Comparison of ENCODE assay signal across 8 mouse cellular contexts in the genomic region with DNA sequence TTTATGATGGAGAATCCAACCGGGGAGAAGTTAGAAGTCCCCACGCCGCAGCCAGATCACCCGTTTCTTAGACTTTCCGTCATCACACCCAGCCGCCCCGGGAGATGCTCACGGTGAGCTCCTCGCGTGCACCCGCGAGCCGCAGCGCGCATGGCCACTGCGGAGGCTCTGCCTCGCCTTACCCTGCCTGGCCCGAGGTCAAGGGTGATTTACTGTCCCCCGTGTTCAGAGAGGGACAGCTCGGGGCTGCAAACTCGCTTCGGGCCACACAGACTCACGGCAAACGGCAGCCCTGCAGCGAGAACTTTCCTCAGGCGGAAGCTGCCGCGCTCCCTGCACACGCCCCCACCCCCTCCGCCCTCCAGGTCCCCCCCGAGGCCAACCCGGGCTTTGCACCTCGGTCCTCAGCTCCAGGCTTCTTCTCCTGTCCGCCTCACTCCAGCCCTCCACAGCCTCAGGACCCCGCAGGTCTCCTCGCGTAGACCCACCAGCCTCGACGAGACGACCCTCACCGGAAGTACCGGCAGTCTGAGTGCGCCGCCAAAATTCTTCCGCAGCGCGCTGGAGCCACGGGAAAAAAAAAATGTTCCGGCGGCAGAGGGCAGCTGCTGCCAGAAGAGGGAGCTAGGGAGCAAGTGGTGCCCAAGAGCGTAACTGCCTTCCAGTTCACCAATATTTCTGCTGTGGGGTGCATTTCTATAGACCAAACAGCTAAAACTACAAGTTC. TPM values are rescaled to one million over a fixed set of nuclear protein-coding genes. Genes with fewer than 3 reads are reported as not detected.
A peak's percentile ranks its signal among the peaks of the same experiment; 100 is the strongest.
DNase-seq lines count a peak whose midpoint lies in the region; ATAC-seq and TF ChIP-seq lines count a peak whose summit lies in the region.

A gene (minus strand): TSS at position 519 of the 727 bp plus-strand sequence.

- 0 out of 2 replicates have a peak, but pooled peaks cover 5% of the 10 kb centered on the region for H3K27me3 ChIP-seq in G1E (ENCODE audit: insufficient read depth, low read length)
- H3K27me3 ChIP-seq in forebrain, postnatal 0 days (ENCODE audit: insufficient read depth, low read length), result no peaks in the 10 kb centered on the region
- no peaks in the 10 kb centered on the region for H3K27me3 ChIP-seq in lung, embryonic 15.5 days

- peak; percentile 52 for ATAC-seq in G1E (ENCODE audit: extremely low read depth, insufficient number of reproducible peaks, low FRiP score, poor library complexity, severe bottlenecking)
- peak; percentile 88 for ATAC-seq in forebrain, postnatal 0 days
- ATAC-seq in lung, embryonic 15.5 days (ENCODE audit: borderline replicate concordance, extremely low read depth, low FRiP score, low TSS enrichment), result peak; percentile 79

- peak; percentile 61 for DNase-seq in G1E (ENCODE audit: low spot score)
- peak; percentile 74 to 91 for DNase-seq in cerebellum, adult 18-20 months
- peak; percentile 95 for DNase-seq in forebrain, postnatal 0 days
- DNase-seq in heart, postnatal 4 days, result peak; percentile 93
- DNase-seq in layer of hippocampus, adult 8-10 months (ENCODE audit: low spot score in 2 of 2), result peak; percentile 47 to 85
- peak; percentile 56 for DNase-seq in ovary, adult 18-20 months (ENCODE audit: low spot score)
- peak; percentile 88 for DNase-seq in thymus, postnatal 0 days (ENCODE audit: low spot score)

- H3K9me3 ChIP-seq in G1E (replicated peaks), result no peaks in the 10 kb centered on the region
- no peaks in the 10 kb centered on the region for H3K9me3 ChIP-seq in forebrain, postnatal 0 days (ENCODE audit: low read length)
- no peaks in the 10 kb centered on the region for H3K9me3 ChIP-seq in lung, embryonic 15.5 days

- peaks cover 29% of the 10 kb centered on the region for H3K36me3 ChIP-seq in G1E (replicated peaks)
- peaks cover 19% of the 10 kb centered on the region for H3K36me3 ChIP-seq in forebrain, postnatal 0 days (ENCODE audit: insufficient read depth)
- peaks cover 16% of the 10 kb centered on the region for H3K36me3 ChIP-seq in lung, embryonic 15.5 days

- H3K4me3 ChIP-seq in G1E (ENCODE audit: low read depth, low read length), result peak within 1 kb of the TSS; percentile 99
- H3K4me3 ChIP-seq in forebrain, postnatal 0 days (ENCODE audit: low read depth, low read length), result peak within 1 kb of the TSS; percentile 82
- peak within 1 kb of the TSS; percentile 85 for H3K4me3 ChIP-seq in lung, embryonic 15.5 days

- peak within 1 kb of the TSS; percentile 78 for H3K27ac ChIP-seq in forebrain, postnatal 0 days (ENCODE audit: low read depth, low read length)
- H3K27ac ChIP-seq in lung, embryonic 15.5 days, result peak within 1 kb of the TSS; percentile 80

- 1% methylated on average over 50 of the region's 51 CpGs for WGBS in forebrain, postnatal 0 days
- WGBS in lung, embryonic 15.5 days, result under 1% methylated on average over 51 of the region's 51 CpGs

- peak within 1 kb of the TSS; percentile 72 for H3K9ac ChIP-seq in forebrain, postnatal 0 days
- peak within 1 kb of the TSS; percentile 85 for H3K9ac ChIP-seq in lung, embryonic 15.5 days

- peak; percentile 78 for TF ChIP-seq CTCF in G1E (IDR thresholded peaks at IDR 0.05; ENCODE audit: low read depth, low read length)
- TF ChIP-seq CTCF in forebrain, postnatal 0 days (IDR thresholded peaks at IDR 0.05; ENCODE audit: low read depth), result peak; percentile 97

- peak within 1 kb of the TSS; percentile 63 for H3K4me2 ChIP-seq in forebrain, postnatal 0 days (ENCODE audit: low read depth)
- peak within 1 kb of the TSS; percentile 73 for H3K4me2 ChIP-seq in lung, embryonic 15.5 days

- H3K4me1 ChIP-seq in G1E (ENCODE audit: insufficient read depth, low read depth, low read length), result peaks cover 20% of the 10 kb centered on the region
- H3K4me1 ChIP-seq in forebrain, postnatal 0 days (ENCODE audit: insufficient read depth), result no peaks in the 10 kb centered on the region
- peaks cover 9% of the 10 kb centered on the region for H3K4me1 ChIP-seq in lung, embryonic 15.5 days

RNA-seq across cellular contexts. Expression of the gene that starts here (rescaled TPM):
- total RNA-seq in G1E (2014; fragmentation: Nextera tagmentation), result 69.2 and 83.2 TPM in 2 replicates
- 52.6 and 61.1 TPM in 2 replicates for total RNA-seq in G1E (2017)
- 27.3 and 27.8 TPM in 2 replicates for polyA plus RNA-seq in G1E (2012)
- total RNA-seq in forebrain, postnatal 0 days (2014; rRNA removed), result 41.5 and 44.9 TPM in 2 replicates
- 47.6 and 58.8 TPM in 2 replicates for polyA plus RNA-seq in forebrain, postnatal 0 days (2015; fragmentation: Nextera tagmentation; extraction: Ambion mirVana)
- 10 to 100 TPM; 28.5 to 32.7 TPM for total RNA-seq in heart, postnatal 4 days (2021)
- 10 to 100 TPM; 45.7 to 63.5 (median 57.5) TPM for total RNA-seq in layer of hippocampus, adult 8-10 months (2022)
- 65.2 and 65.4 TPM in 2 replicates for polyA plus RNA-seq in lung, embryonic 15.5 days (2015; fragmentation: Nextera tagmentation; extraction: Ambion mirVana)
- polyA plus RNA-seq in thymus, postnatal 0 days (2015; fragmentation: Nextera tagmentation; extraction: Ambion mirVana), result 57.3 and 64.3 TPM in 2 replicates

Comparison
In these comparisons a context has a peak if more than half of its experiments do, and no peak if none do; other contexts are left out.
1. Peak in every context shown above with its lines: DNase-seq, ATAC-seq, H3K4me3 ChIP-seq and H3K27ac ChIP-seq.